Mouse (Mus musculus): ENCODE results near the gene Herc4.

The Herc4 gene

DNA sequence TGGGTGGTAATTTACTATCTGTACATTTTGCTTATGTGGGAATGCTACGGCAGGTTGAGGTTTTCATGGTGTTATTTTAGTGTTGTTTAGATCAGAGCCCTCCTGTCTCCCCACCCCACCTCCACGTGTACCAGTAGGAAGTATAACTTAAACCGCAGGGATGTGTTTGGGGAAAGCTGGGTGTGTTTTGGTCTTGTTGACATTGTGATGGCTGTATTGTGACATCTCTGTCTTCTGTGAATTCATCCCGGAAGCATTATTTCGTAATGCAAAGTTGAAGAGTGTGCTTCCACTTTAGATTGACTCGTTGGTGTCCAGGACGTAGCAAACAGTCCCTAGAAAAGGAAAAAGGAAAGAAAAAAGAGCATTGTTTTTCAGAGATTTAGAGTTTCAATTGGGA, 3.8 kb downstream of the Herc4 start:
- no peak for DNase-seq (ENCODE audit: low spot score in 2 of 2)

DNA sequence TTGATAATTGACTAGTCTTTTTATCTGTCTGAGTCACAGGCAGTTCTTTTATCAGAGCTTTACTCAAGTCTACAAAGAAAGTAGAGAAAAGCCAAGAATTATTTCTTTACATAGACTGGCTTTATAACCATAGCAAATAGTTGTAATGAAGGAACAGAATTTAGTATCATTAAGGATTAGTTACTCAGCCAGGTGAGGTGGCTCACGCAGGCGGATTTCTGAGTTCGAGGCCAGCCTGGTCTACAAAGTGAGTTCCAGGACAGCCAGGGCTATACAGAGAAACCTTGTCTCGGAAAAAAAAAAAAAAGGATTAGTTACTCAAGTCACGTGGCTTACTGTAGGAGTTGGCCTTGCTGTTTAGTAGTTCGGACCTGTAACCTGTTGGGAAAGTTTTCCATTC, 4.8 kb downstream of the Herc4 start:
- DNase-seq (ENCODE audit: low spot score in 2 of 2): no peak

DNA sequence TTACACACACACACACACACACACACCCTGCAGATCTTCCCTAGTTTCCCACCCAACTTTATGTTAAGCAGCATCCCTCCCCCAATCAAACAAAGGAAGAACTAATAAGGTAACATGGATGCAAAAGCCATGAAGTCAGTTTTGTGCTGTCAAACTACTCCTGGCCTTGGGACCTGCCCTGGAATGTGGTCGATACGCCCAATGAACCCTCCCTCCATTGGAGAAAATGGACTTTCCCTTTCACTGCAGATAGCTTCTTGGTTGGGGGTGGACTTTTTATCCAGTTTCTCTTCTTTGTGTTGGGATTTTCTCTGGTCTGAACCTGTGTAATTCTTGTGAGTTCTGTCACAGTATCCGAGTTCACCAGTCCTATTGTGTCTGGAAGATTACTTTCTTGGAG, 15.1 kb downstream of the Herc4 start:
- DNase-seq (ENCODE audit: low spot score in 2 of 2): no peak

DNA sequence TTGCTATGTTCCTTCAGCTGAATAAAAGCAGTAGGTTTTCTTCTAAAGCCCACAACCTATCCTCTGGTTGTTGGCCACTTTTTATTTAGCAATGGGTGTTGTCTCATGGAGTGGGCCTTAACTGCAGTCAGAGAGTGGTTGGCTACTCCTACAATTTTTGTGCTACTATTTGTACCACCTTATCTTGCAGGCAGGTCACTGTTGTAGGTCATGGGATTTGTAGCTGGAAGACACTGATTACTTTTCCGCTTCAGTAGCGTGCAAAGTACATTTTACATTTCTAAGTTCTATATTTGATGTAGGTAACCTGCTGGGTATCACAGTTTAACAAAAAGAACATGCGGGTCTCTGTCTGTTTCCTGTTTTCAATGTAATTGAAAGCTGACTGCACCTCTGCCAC, 15.7 kb downstream of the Herc4 start:
- DNase-seq (ENCODE audit: low spot score in 2 of 2): no peak

DNA sequence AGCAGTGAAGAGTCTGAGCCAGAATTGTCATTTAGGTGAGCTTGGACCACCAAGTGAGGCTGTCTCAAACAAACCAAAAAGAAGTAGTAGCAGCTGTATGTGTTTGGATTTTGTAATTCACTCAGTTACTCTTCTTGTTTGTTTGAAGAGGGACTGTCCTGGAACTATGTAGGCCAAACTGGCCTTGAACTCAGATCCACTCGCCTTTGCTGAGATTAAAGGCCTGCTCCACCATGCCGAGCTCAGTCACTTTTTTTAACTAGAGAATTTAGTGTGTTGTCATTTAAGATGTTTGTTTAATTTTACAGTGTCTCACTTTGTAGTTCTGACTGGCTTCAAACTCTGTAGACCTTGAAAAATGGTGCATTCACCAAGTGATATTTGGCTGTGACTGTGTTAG, 24.3 kb downstream of the Herc4 start:
- no peak for DNase-seq (ENCODE audit: low spot score in 2 of 2)

DNA sequence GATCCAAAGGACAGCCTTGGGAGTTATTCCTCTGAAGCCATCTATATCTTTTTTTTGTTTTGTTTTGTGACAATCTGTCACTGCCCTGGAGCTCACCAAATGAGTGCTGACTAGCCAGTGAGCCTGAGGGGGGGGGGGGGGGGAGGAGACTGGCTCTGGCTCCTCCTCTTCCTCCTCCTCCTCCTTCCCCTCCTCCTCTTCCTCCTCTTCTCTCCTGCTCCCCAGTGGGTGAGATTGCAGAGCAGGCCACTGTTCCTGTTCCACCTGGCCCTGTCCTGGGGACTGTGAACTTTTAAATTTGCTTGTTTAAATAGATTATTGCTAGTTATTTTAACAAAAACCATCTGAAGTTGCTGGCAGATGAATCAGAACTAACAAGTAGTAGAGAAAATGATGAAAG, 28.8 kb downstream of the Herc4 start:
- no peak for DNase-seq (ENCODE audit: low spot score in 2 of 2)

DNA sequence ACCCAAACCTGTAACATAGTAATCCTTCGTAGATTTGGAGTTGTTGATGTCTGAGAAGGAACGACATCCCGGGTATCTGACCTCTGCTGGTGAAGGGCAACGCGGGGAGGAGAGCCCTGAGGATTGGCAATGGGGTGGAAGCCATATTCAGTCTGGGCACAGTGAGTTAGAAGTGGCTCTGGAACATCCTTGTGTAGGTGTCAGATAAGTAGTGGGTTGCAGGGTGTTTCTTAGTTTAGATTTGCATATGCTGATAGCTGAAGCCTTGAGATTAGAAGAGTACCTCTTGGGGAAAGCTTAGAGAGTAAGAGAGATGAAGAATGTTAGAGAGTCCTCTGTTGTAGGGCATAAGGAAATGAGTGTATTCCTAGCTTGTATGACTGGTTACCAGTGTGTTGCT, 29.3 kb downstream of the Herc4 start:
- no peak for DNase-seq (ENCODE audit: low spot score in 2 of 2)

DNA sequence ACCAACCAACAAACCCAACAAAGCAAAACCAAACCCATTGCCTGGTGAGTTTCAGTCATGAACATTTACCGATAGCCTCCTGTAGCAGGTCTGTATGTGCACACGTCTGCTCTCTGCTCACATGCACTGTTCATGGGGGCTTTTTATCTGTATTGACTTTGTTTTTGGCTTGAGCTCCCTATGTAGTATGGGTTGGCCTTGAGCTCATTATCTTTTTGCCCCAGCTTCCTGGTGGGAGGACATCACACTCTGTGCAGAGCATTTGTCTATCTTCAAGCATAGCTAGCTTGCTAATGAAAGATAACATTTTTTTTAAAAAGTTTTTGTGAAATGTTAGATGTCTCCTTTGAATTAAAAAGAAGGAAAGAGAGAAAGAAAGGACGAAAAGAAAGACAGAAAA, 33.4 kb downstream of the Herc4 start:
- DNase-seq (ENCODE audit: low spot score in 2 of 2): no peak

DNA sequence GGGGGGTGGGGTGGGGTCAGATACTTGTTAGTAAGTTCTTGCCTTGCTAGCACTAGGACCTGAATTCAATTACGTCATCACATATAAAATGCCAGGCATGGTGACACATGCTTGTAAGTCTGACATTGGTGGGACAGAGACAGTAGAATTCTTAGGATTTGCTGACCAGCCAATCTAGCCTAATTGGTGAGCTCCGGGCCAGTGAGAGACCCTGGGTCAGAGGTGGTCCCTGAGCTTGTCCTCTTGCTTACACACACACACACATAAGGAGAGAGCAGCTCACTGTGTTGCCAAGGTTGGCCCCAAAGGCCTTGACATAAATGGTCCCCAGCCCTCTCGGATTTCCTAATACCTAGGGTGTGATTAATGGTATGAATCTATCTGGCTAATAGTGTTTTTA, 36.2 kb downstream of the Herc4 start:
- no peak for DNase-seq (ENCODE audit: low spot score in 2 of 2)

DNA sequence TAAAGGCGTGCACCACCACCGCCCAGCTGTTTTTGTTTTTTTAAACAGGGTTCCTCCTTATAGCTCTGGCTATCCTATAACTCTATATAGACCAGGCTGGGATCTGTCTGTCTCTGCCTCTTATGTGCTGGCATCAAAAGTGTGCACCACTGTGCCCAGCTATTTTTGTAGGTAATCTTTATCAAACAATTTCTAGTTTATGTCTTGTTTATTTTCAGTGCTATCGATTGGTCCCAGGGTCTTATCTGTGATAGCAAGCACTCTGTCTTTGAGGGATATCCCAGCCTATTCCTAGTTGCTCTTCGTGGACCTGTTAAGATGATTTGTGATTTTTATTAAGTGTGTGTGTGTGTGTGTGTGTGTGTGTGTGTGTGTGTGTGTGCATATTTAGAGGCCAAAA, 38.8 kb downstream of the Herc4 start:
- DNase-seq (ENCODE audit: low spot score in 2 of 2): no peak

DNA sequence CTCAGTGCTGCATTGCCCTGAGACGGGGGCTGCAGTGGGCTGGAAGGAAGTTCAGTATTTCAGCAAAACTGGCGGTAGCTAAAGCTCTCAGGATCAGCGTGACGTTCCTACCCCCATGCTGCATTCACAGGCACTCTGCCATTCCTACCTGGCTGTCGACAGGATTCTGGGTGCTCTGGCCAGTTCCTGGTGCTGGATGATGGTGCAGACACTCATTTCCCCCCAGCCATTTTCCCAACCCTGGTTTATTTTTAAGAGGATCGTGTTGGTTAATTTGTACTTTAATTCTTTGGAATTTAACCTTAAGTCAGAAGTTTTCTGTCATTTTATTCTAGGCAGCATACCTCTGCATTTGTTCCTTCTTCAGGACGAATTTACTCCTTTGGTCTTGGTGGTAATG, 39.2 kb downstream of the Herc4 start:
- no peak for DNase-seq (ENCODE audit: low spot score in 2 of 2)

DNA sequence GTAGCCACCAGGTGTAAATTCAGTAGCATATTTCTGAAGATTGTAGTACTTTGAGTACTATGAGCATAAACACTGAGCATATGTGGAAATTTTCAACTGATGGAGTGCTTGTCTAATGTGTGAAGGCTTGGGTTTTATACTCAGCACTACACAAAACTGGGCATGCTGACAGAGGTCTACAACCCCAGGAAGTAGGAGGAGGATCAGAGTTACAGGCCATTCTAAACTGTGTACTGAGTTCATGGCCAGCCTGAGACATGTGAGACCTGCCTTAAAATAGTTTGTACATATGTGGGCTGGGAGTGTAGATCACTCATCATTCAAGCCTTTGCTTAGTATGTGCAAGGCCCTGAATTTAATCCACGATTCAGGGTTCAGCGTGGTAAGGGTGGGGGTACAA, 58.7 kb downstream of the Herc4 start:
- DNase-seq (ENCODE audit: low spot score in 2 of 2): no peak

DNA sequence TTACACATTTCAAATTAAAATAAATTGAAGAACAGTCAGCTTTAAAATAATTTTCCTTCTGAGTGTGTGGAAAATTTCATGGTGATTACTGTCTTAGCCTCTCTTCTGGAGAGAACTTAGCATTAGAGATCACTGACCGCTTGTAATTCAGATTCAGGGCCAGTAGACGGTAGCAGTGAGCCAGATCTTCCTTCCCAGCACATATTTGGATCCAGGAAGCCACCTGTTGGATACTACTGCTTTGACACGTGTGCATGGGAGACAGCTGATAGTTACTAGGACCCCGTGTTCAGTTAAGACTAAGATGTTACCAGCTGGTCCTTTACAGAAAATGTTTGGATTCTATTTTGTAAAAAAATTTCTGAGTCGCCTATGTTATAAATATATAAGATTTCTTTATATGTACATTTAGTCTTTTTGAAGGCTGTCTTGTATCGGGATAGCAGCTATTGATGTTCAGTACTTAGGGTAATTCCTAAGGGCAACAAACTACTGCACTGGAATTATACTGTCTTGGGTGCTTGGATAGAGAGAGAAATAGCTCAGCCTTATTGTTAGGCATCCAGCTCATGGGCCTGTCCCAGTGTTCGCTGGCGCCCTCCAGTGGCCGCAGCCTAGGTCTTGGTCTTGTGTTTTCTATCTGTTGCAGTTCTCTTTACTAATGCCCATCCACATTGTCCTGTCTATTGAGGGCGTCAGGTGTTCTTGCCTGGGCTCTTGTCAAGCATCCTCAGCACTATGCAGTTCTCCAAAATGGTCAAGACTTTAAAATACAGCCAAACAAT, 65.2 kb downstream of the Herc4 start:
- peak; percentile 87 to 90 for DNase-seq (ENCODE audit: low spot score in 2 of 2)

DNA sequence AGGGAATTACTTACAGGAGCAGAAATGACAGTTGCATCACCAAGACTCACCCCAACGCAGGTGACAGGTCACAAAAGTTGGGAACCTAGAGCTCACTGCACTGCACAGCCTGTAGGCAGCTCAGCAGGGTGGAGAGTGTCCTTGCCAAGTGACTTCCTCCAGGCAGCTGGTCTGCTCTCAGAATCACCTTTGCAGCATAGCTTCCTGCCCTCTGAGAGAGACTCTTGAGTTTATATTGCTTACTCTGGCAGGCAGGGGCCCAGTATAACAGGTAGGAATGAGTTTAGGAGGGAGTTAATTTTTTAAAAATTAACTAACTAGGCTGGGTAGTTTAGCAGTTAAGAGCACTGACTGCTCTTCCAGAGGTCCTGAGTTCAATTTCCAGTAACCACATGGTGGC, 70.1 kb downstream of the Herc4 start:
- DNase-seq (ENCODE audit: low spot score in 2 of 2): no peak

DNA sequence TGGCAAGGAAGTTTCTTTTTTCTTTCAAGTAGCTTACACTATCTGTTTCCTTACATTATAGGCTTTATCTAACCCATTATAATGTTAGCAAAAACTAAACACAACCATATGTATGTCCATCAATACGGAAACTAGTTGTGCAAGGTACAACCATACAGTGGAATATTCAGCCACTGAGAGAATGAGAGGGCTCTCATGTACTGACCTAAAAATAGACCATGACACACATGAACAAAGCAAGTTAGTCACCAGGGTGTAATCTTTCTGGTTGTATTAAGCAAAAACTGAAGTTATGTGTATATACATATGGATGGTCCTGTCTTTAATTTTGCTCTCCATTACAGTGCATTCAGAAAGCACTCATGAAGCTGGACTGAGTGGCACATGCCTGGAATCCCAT, 83.5 kb downstream of the Herc4 start:
- DNase-seq (ENCODE audit: low spot score in 2 of 2): no peak

DNA sequence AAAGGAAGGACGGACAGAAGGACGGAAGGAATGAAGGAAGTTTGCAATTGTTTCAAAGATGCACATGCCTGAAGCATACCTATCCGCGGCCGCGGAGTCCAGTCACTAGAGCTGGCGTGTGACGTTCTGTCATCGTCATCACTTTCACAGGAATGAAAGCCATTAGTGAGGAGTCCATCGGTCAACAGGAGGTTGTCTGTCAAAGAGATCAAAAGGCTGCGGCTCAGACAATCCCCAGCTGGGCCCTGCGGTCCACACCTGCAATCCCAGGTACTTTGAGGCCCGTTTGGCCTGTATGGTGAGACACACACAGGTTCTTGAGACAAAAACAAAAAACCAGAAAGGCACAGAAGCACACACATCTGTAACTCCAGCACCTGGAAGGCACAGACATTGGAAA, 93.3 kb downstream of the Herc4 start:
- DNase-seq (ENCODE audit: low spot score in 2 of 2): no peak

DNA sequence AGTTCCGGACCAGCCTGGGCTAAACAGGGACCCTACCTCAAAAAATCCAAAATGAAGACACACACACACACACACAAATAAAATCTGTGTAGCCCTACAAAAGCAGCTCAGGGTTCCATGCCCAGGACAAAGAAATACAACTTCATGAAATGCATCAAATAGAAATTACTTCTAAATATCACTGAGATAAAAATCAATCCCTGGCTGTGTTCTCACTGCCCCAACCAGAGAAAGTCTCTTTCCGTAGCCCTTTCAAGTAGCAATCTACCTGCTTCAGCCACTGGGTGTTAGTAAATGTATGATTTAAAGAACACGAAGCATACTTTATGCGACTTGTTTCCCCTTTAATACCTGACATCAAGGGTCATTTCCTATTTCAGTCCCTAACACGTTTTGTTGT, 93.7 kb downstream of the Herc4 start:
- no peak for DNase-seq (ENCODE audit: low spot score in 2 of 2)

DNA sequence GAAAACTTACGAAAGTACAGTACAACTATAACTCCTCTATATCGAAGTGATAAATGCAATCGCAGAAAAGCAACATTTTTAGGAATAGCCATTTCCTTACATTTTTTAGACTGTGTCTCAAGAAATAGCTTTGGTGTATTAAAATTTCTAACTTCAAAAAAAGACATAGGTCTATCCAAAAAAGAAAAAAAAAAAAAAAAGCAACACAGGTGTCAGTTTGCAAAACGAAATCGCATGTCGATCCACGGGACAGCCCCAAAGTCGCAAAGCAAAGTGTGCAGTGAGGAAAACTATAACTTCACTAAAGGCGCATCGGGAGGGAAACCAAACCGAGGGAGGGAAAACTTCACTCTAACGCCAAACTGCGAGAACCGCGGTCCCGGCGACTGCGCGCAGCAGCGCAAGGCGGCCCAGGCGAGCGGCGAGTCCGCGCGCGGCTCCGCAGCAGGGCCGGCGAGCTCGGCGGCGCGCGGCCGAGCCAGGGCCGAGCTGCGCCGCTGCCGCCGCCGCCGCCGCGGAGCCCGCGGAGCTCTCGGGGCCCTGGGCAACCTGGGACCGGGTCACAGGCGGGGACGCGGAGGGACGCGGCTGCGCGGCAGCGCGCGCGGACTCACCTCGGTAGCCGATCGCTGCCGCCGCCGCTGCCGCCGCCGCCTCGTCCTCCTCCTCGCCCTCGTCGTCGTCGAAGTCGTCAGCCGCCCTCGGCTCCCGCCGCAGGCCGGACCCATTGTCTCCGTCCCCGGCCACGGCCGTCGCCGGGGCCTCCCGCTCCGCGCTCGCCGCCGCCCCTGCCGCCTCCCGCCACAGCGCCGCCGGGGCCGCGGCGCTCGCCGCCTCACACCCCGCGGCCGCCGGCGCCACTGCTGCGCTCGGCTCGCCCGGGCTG, 94.6 kb downstream of the Herc4 start:
- DNase-seq (ENCODE audit: low spot score in 2 of 2): peak; percentile 37 to 50

DNA sequence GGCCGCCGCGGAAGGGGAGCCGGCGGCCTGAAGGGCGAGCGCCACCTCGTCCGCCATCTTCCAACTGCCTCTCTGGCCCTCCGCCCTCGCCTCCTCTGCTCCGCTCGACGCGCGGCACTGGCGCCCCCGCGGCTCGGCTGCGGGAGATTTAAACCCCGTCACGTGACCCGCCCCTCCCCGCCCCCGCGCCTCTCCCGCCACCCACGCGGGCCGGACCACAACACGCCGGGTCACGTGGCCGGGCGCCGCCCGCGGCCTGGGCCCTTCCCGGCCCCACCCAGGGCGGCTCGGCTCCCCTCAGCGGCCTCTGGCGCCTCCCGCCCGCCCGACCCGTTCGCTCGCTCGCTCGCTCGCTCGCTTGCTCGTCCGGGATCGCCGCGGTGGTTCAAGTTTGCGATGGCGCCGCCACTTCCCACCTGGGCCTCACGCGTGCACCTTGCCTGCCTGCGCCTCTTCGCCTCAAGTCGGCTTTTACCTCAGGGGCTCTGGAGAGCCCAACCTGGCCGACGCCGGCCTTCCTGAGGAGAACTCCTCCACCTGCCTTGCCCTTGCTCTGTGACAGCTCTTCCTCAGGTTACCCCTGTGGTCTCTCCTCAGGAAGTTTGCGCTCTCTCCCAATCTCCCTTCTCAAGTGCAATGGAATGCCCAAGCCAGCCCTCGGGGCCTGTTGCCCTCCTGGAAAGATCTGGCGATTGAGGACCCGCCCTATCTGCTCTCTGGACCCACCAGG, 95.5 kb downstream of the Herc4 start:
- DNase-seq (ENCODE audit: low spot score in 2 of 2): peak; percentile 73 to 76

DNA sequence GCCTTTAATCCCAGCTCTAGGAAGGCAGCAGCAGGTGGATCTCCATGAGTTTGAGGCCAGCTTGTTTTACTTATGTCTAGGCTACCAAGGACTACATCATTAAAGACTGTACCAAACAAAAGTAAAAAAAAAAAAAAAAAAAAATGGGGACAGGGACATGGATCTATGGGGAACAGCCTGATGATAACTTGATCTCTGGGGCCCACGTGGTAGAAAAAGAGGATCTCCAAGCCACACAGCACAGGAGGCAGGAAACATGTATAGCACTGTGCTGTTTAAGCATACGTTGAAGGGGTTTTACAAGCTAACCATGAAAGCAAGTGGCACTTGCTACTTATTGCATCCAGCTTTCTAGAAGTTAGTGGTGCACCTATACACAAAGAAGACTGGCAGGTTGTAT, 97.7 kb downstream of the Herc4 start:
- DNase-seq (ENCODE audit: low spot score in 2 of 2): no peak

DNA sequence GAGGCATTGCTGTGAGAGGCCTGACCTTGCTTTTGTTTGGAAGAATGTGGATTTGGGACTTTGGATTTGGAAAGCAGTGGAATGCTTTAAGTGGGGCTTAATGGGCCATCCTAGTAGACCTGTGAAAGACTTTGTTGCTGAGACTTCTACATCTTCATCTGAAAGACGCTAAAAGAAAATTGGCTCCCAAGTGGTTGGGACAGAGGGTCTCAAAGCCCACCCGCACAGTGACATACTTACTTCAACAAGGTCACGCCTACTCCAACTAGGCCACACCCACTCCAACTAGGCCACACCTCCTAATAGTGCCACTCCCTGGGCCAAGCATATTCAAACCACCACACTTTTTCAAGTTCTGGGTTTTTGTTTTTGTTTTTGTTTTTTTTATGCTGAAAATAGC, 101.1 kb downstream of the Herc4 start:
- no peak for DNase-seq (ENCODE audit: low spot score in 2 of 2)

DNA sequence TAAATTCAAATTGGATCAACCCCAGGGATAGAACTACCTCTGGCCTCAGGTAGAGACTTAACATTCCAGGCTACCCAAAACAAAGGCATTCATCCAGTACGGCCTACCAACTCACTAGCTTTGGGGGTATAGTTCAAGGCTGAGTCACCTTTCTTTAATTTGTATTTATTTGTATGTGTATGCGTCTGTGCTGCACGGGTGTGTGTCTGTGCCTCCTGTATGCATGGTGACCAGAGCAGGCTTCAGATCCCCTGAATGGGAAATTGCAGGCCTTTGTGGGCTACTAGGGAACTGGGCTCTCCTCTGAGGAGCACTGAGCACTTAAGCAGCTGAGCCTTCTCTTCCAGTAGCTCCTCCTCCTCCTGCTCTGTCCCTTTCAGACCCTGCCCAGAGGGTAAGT, 104.7 kb downstream of the Herc4 start:
- no peak for DNase-seq (ENCODE audit: low spot score in 2 of 2)

DNA sequence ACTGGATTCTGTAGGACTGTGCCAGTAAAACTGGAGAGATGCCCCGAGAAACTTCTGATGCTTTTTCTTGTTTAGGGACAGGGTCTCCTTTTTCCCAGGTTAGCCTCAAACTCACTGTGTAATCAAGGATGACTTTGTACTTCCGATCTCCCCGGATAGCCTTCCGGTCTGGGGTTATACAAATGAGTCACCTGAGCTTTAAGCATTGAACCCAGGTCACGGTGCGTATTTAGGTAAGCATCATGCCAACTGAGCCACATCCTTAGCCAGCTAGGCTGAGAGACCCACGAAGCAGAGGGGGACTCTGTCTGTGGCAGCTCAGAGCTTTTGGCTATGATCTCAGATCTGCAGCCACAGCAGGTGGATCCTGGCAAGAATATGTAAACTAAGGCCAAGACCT, 107.1 kb downstream of the Herc4 start:
- no peak for DNase-seq (ENCODE audit: low spot score in 2 of 2)
